Mouse (Mus musculus): Measurements from ENCODE around the gene Ankrd44. TPM values are rescaled to one million over a fixed set of nuclear protein-coding genes. Genes with fewer than 3 reads are reported as not detected.

The Ankrd44 gene
- polyA plus RNA-seq, 1 experiment from 2014 or later = 22.5 TPM

DNA sequence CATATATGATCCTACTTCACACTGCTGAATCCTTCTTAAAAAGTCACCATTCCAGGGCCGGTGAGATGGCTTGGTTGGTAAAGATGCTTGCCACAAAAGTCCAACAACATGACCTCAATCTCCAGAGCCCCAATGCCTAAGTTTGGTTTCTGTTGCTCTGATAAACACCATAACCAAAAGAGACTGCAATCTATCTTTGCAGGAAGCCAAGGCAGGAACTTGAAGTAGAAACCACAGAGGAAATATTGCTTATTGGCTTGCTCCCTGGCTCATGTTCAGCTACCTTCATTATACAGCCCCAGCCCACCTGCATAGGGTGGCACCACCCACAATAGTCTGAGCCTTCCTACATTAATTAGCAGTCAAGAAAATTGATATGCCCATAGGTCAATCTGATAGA lies 54.9 kb downstream of the Ankrd44 start:
- no peak overlapping the region for H3K27ac ChIP-seq (ENCODE audit: low read length)
- H3K27me3 ChIP-seq (ENCODE audit: control insufficient read depth, insufficient read depth, low read length) = no peaks in the 10 kb centered on the region
- no peaks in the 10 kb centered on the region for H3K36me3 ChIP-seq (ENCODE audit: control insufficient read depth, insufficient read depth, low read length)
- WGBS = 87% methylated on average over 1 of the region's 1 CpGs
- H3K9ac ChIP-seq (replicated peaks; ENCODE audit: low read depth, low read length) = no peak overlapping the region
- no peak overlapping the region for H3K4me2 ChIP-seq (replicated peaks; ENCODE audit: low read depth, low read length)
- no peak for ATAC-seq (ENCODE audit: insufficient number of reproducible peaks, insufficient read depth, low FRiP score, low read depth)
- H3K4me3 ChIP-seq (ENCODE audit: low read depth, low read length) = no peak overlapping the region
- peaks cover 17% of the 10 kb centered on the region; the same call in 1 of the 2 replicates for H3K4me1 ChIP-seq (ENCODE audit: control insufficient read depth, insufficient read depth, low read length)
- H3K9me3 ChIP-seq (ENCODE audit: control insufficient read depth, low read depth, low read length) = no peaks in the 10 kb centered on the region

DNA sequence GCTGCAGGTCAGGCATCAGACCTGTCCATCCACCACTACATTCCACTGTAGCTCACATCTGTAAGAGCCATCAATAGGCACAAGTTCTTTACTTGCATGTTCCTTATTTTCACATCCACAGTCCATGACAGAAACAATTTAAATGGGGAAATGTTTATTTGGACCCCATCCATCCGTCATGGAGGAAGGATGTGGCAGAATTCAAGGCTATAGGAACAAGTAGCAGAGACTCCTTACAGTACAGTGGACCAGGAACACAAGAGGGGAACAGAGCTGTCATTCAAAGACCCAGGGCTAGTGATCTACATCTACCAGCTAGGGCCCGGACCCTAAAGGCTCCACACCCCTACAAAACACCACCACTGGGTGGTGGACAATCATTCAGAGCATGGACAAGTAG lies 55.6 kb downstream of the Ankrd44 start:
- no peak for ATAC-seq (ENCODE audit: insufficient number of reproducible peaks, insufficient read depth, low FRiP score, low read depth)
- no peak overlapping the region for H3K9ac ChIP-seq (replicated peaks; ENCODE audit: low read depth, low read length)
- 86% methylated on average over 2 of the region's 2 CpGs for WGBS
- no peaks in the 10 kb centered on the region for H3K36me3 ChIP-seq (ENCODE audit: control insufficient read depth, insufficient read depth, low read length)
- no peak overlapping the region for H3K27ac ChIP-seq (ENCODE audit: low read length)
- H3K9me3 ChIP-seq (ENCODE audit: control insufficient read depth, low read depth, low read length) = no peaks in the 10 kb centered on the region
- H3K4me1 ChIP-seq (ENCODE audit: control insufficient read depth, insufficient read depth, low read length) = peaks cover 17% of the 10 kb centered on the region; the same call in 1 of the 2 replicates
- no peaks in the 10 kb centered on the region for H3K27me3 ChIP-seq (ENCODE audit: control insufficient read depth, insufficient read depth, low read length)
- no peak overlapping the region for H3K4me3 ChIP-seq (ENCODE audit: low read depth, low read length)
- H3K4me2 ChIP-seq (replicated peaks; ENCODE audit: low read depth, low read length) = no peak overlapping the region

DNA sequence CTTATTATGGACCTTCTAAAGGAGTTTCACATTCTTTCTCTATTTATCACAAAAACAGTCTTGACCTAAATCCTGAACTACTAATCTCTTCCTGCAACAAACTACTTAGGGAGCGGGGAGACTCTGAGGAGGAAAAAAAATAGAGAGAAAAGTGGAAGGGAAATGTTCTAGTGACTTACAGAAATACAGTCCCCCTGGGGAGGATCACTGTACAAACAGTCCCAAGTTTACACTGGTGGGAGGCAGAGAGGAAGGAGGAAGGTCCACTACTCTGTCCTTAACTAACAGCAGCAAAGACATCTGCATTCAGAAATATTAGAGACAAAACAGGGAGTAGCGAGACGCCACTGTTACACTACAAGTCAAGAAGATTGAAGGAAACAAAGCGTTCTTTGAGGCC lies 59.0 kb downstream of the Ankrd44 start:
- H3K9ac ChIP-seq (replicated peaks; ENCODE audit: low read depth, low read length) = no peak overlapping the region
- WGBS = 36% methylated on average over 4 of the region's 4 CpGs
- no peak overlapping the region for H3K4me3 ChIP-seq (ENCODE audit: low read depth, low read length)
- H3K4me2 ChIP-seq (replicated peaks; ENCODE audit: low read depth, low read length) = no peak overlapping the region
- no peaks in the 10 kb centered on the region for H3K27me3 ChIP-seq (ENCODE audit: control insufficient read depth, insufficient read depth, low read length)
- no peak; the same call in 1 of the 2 replicates for ATAC-seq (ENCODE audit: insufficient number of reproducible peaks, insufficient read depth, low FRiP score, low read depth)
- H3K36me3 ChIP-seq (ENCODE audit: control insufficient read depth, insufficient read depth, low read length) = no peaks in the 10 kb centered on the region
- no peaks in the 10 kb centered on the region for H3K9me3 ChIP-seq (ENCODE audit: control insufficient read depth, low read depth, low read length)
- peaks cover 12% of the 10 kb centered on the region; the same call in 1 of the 2 replicates for H3K4me1 ChIP-seq (ENCODE audit: control insufficient read depth, insufficient read depth, low read length)
- peak overlapping the region; percentile 48; the same call in 1 of the 2 replicates for H3K27ac ChIP-seq (ENCODE audit: low read length)

DNA sequence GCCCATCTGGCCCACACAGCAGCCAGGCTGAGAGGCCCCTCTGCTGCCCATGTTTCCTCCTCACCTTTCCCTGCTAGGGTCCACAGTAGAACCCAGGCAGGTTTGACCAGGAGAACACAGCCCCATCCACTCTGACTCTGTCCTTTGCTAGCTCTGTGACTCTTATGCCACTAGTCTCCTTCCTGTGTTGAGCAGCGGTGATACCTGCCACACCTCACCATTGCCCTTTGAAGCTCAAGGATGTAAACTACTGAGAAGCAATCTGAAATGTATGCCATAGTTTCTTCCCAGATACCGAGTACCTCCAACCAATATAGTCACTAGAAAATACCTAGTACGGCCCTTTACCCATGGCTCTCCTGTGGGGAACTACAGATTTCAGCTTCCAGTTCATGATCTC lies 60.1 kb downstream of the Ankrd44 start:
- ATAC-seq (ENCODE audit: insufficient number of reproducible peaks, insufficient read depth, low FRiP score, low read depth) = no peak
- Histone ChIP-seq H3K36me3 (ENCODE audit: control insufficient read depth, insufficient read depth, low read length) (no peaks in the 10 kb centered on the region), H3K27me3 (ENCODE audit: control insufficient read depth, insufficient read depth, low read length) (no peaks in the 10 kb centered on the region), H3K27ac (ENCODE audit: low read length) (no peak overlapping the region), H3K9ac (replicated peaks; ENCODE audit: low read depth, low read length) (no peak overlapping the region), H3K4me1 (ENCODE audit: control insufficient read depth, insufficient read depth, low read length) (peaks cover 12% of the 10 kb centered on the region; the same call in 1 of the 2 replicates), H3K4me2 (replicated peaks; ENCODE audit: low read depth, low read length) (no peak overlapping the region), H3K4me3 (ENCODE audit: low read depth, low read length) (no peak overlapping the region), H3K9me3 (ENCODE audit: control insufficient read depth, low read depth, low read length) (no peaks in the 10 kb centered on the region)
- 75% methylated on average over 3 of the region's 3 CpGs for WGBS

DNA sequence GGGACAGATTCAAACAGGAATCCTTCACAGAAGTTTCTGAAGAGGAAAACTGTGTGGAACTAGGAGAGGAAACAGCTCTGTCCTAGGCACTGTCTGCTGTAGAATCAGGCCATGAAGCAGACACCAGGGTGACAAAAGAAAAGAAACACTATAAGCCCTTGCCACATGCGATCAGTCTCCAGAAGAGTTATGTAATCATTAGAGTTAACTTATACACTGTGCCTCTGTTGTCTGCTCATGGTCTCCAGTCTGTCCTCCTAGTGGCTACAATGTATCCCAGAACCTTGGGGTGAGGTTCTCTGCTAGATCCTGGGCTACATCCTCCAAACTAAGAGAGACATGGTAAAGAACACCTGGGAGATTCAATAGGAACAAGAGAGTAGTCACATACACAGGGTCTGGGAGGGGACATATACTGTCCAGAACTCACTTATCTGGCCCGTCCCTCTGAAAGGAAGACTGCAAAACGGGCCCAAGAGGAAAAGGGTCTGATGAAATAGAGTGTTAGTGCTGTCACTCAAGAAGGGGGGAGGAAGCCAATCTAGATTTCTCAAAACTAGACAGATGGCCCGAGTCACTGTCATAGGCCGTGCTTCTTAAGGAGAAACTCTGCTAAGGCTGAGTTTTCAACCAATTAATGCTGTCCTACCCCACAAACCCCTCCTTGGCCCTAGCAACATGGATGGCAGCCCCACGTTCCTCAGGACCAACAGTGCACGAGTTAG lies 61.1 kb downstream of the Ankrd44 start:
- no peak for ATAC-seq (ENCODE audit: insufficient number of reproducible peaks, insufficient read depth, low FRiP score, low read depth)
- H3K27ac ChIP-seq (ENCODE audit: low read length) = no peak overlapping the region
- no peak overlapping the region for H3K4me2 ChIP-seq (replicated peaks; ENCODE audit: low read depth, low read length)
- no peaks in the 10 kb centered on the region for H3K9me3 ChIP-seq (ENCODE audit: control insufficient read depth, low read depth, low read length)
- no peak overlapping the region for H3K9ac ChIP-seq (replicated peaks; ENCODE audit: low read depth, low read length)
- 81% methylated on average over 7 of the region's 7 CpGs for WGBS
- H3K27me3 ChIP-seq (ENCODE audit: control insufficient read depth, insufficient read depth, low read length) = no peaks in the 10 kb centered on the region
- peaks cover 12% of the 10 kb centered on the region; the same call in 1 of the 2 replicates for H3K4me1 ChIP-seq (ENCODE audit: control insufficient read depth, insufficient read depth, low read length)
- no peak overlapping the region for H3K4me3 ChIP-seq (ENCODE audit: low read depth, low read length)
- no peaks in the 10 kb centered on the region for H3K36me3 ChIP-seq (ENCODE audit: control insufficient read depth, insufficient read depth, low read length)

DNA sequence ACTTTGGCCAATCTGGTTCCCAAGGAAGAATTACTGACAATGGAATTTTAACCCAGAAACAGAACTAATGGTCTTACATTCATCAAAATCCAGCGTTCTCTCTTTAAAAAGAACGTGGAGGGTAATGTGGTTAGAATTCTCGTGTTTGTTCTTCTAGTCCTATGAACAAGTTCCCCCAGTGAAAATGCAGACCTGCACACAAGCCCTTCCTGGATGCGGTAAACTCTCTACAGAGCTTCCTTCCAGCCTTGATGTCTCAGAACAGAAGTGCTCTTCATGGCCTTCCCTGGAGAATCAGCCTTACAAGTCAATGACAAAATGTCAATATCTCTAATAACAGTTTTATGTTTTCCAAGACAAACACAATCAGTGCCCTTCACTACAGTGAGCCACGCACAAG lies 65.8 kb downstream of the Ankrd44 start:
- Histone ChIP-seq H3K4me1 (ENCODE audit: control insufficient read depth, insufficient read depth, low read length) (no peaks in the 10 kb centered on the region), H3K27me3 (ENCODE audit: control insufficient read depth, insufficient read depth, low read length) (no peaks in the 10 kb centered on the region), H3K9me3 (ENCODE audit: control insufficient read depth, low read depth, low read length) (no peaks in the 10 kb centered on the region), H3K4me2 (replicated peaks; ENCODE audit: low read depth, low read length) (no peak overlapping the region), H3K9ac (replicated peaks; ENCODE audit: low read depth, low read length) (no peak overlapping the region), H3K27ac (ENCODE audit: low read length) (no peak overlapping the region), H3K4me3 (ENCODE audit: low read depth, low read length) (no peak overlapping the region), H3K36me3 (ENCODE audit: control insufficient read depth, insufficient read depth, low read length) (no peaks in the 10 kb centered on the region)
- no peak for ATAC-seq (ENCODE audit: insufficient number of reproducible peaks, insufficient read depth, low FRiP score, low read depth)
- WGBS = 58% methylated on average over 5 of the region's 5 CpGs

DNA sequence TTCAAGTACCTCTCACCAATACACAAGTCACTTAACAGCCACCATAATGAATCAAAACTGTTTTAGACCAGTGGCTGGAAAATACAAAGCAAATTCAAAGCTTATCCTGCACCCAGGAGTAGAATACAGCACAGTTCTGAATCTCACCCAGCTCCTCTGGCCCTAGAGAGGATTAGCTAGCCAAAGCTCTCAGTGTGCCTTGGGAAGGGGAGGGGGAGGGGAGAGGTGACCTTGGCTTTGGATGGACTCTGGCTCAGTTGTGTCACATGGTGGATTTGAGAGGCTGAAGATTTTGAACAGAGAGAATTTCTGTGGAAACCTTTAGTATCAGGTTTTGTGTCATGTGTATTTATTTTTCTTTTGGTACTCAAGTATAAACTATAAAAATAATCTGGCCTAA lies 66.3 kb downstream of the Ankrd44 start:
- Histone ChIP-seq H3K4me1 (ENCODE audit: control insufficient read depth, insufficient read depth, low read length) (no peaks in the 10 kb centered on the region), H3K27ac (ENCODE audit: low read length) (no peak overlapping the region), H3K4me3 (ENCODE audit: low read depth, low read length) (no peak overlapping the region), H3K9me3 (ENCODE audit: control insufficient read depth, low read depth, low read length) (no peaks in the 10 kb centered on the region), H3K4me2 (replicated peaks; ENCODE audit: low read depth, low read length) (no peak overlapping the region), H3K36me3 (ENCODE audit: control insufficient read depth, insufficient read depth, low read length) (no peaks in the 10 kb centered on the region), H3K27me3 (ENCODE audit: control insufficient read depth, insufficient read depth, low read length) (no peaks in the 10 kb centered on the region), H3K9ac (replicated peaks; ENCODE audit: low read depth, low read length) (no peak overlapping the region)
- no peak for ATAC-seq (ENCODE audit: insufficient number of reproducible peaks, insufficient read depth, low FRiP score, low read depth)

DNA sequence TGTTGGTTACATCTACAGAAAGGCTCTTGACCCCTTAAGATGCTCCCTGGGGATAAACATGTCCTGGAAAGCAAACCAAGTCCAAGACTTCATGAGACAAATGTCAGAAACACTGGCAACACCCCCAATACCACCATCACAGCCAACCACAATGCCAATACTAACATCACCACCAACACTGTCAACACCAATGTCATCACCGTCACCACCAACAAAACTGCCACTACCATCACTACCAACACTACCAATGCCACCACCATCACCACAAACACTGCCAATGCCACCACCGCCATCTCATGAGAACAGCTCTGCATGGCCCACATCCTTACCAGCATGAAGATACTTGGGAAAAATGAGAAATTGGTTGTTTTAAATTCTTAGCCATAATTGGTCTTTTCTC lies 67.3 kb downstream of the Ankrd44 start:
- Histone ChIP-seq H3K4me1 (ENCODE audit: control insufficient read depth, insufficient read depth, low read length) (no peaks in the 10 kb centered on the region), H3K27ac (ENCODE audit: low read length) (no peak overlapping the region), H3K9ac (replicated peaks; ENCODE audit: low read depth, low read length) (no peak overlapping the region), H3K9me3 (ENCODE audit: control insufficient read depth, low read depth, low read length) (no peaks in the 10 kb centered on the region), H3K4me3 (ENCODE audit: low read depth, low read length) (no peak overlapping the region), H3K36me3 (ENCODE audit: control insufficient read depth, insufficient read depth, low read length) (no peaks in the 10 kb centered on the region), H3K4me2 (replicated peaks; ENCODE audit: low read depth, low read length) (no peak overlapping the region), H3K27me3 (ENCODE audit: control insufficient read depth, insufficient read depth, low read length) (no peaks in the 10 kb centered on the region)
- no peak for ATAC-seq (ENCODE audit: insufficient number of reproducible peaks, insufficient read depth, low FRiP score, low read depth)
- WGBS = 93% methylated on average over 2 of the region's 2 CpGs

DNA sequence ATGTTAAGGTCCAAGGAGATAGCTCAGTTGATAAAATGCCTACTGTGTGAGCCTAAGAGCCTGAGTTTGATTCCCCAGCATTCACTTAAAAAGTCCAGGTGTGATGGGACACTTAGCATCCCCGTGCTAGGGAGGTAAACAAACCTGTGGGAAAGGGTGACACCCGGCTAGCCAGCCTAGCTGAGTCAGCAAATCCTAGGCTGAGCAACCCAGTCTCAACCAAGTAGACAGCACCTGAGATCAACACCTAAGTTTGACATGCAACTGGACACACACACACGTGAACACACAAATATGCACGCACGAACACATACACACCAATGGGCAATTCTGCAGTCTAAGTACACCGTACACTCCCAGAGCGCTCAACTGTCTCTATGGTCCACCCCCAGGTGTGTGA lies 69.7 kb downstream of the Ankrd44 start:
- no peaks in the 10 kb centered on the region for H3K4me1 ChIP-seq (ENCODE audit: control insufficient read depth, insufficient read depth, low read length)
- no peak overlapping the region for H3K9ac ChIP-seq (replicated peaks; ENCODE audit: low read depth, low read length)
- H3K9me3 ChIP-seq (ENCODE audit: control insufficient read depth, low read depth, low read length) = no peaks in the 10 kb centered on the region
- no peaks in the 10 kb centered on the region for H3K27me3 ChIP-seq (ENCODE audit: control insufficient read depth, insufficient read depth, low read length)
- 87% methylated on average over 7 of the region's 7 CpGs for WGBS
- H3K4me3 ChIP-seq (ENCODE audit: low read depth, low read length) = no peak overlapping the region
- no peaks in the 10 kb centered on the region for H3K36me3 ChIP-seq (ENCODE audit: control insufficient read depth, insufficient read depth, low read length)
- H3K4me2 ChIP-seq (replicated peaks; ENCODE audit: low read depth, low read length) = no peak overlapping the region
- ATAC-seq (ENCODE audit: insufficient number of reproducible peaks, insufficient read depth, low FRiP score, low read depth) = no peak
- H3K27ac ChIP-seq (ENCODE audit: low read length) = no peak overlapping the region

Data from stomach, embryonic 14.5 days (tissue).